Mouse (Mus musculus): ENCODE measurements around the gene Wnt10b. TPM values are rescaled to one million over a fixed set of nuclear protein-coding genes. Genes with fewer than 3 reads are reported as not detected.

Wnt10b gene
- total and polyA plus RNA-seq, 2 experiments from 2014 or later, result 1.4 TPM; not detected in 1

DNA sequence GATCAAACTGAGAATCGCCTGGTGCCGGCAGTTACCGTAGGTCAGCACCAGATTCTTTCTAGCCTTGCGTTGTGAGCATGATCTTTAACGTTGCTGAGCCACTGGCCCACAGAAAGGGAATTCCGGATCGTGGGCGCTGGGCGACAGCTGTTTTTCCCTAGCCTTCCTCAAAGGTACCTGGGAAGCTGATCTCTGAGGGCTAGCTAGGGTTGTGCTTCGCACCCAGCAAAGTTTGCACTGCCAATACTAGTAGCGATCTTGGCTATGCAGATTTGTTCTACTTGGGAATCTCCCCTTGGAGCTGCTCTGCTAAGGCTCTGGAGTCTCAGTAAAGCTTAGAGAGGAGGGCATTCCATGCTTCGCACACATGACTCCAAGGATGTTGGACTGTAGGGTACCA lies 13.3 kb upstream of the Wnt10b start:
- no peak for TF ChIP-seq CTCF (IDR thresholded peaks at IDR 0.05; ENCODE audit: low read depth)
- no peaks in the 10 kb centered on the region for H3K9me3 ChIP-seq (ENCODE audit: low read length)
- H3K27ac ChIP-seq, result no peak overlapping the region
- H3K4me2 ChIP-seq (ENCODE audit: low read depth, low read length), result peak overlapping the region; percentile 16; the same call in 1 of the 2 replicates
- H3K4me1 ChIP-seq (ENCODE audit: insufficient read depth, low read length), result 0 out of 2 replicates have a peak, but pooled peaks cover 7% of the 10 kb centered on the region
- no peak overlapping the region for H3K9ac ChIP-seq (replicated peaks; ENCODE audit: low read length)
- H3K36me3 ChIP-seq (ENCODE audit: insufficient read depth, low read length), result no peaks in the 10 kb centered on the region
- H3K27me3 ChIP-seq (ENCODE audit: insufficient read depth, low read length), result peaks cover 77% of the 10 kb centered on the region
- WGBS, result 1% methylated on average over 12 of the region's 12 CpGs
- peak overlapping the region; percentile 18; the same call in 1 of the 2 replicates for H3K4me3 ChIP-seq (ENCODE audit: low read length)
- ATAC-seq (no peak), DNase-seq (ENCODE audit: low spot score) (no peak)

DNA sequence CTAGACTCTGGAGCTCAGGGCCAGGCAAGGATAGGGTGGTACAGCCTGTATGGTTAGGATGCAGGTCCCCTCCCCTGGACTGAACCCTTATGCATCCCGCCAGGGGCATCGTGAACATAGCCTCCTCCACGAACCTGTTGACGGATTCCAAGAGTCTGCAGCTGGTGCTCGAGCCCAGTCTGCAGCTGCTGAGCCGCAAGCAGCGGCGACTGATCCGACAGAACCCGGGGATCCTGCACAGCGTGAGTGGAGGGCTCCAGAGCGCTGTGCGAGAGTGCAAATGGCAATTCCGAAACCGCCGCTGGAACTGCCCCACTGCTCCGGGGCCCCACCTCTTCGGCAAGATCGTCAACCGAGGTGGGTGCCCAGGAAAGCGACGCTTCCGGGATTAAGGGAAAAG lies 12.8 kb upstream of the Wnt10b start:
- H3K9ac ChIP-seq (replicated peaks; ENCODE audit: low read length), result no peak overlapping the region
- no peaks in the 10 kb centered on the region for H3K36me3 ChIP-seq (ENCODE audit: insufficient read depth, low read length)
- peaks cover 73% of the 10 kb centered on the region for H3K27me3 ChIP-seq (ENCODE audit: insufficient read depth, low read length)
- DNase-seq (ENCODE audit: low spot score) (no peak), ATAC-seq (no peak)
- peak overlapping the region; percentile 18; the same call in 1 of the 2 replicates for H3K4me3 ChIP-seq (ENCODE audit: low read length)
- WGBS, result under 1% methylated on average over 23 of the region's 23 CpGs
- H3K4me1 ChIP-seq (ENCODE audit: insufficient read depth, low read length), result 0 out of 2 replicates have a peak, but pooled peaks cover 7% of the 10 kb centered on the region
- no peak overlapping the region for H3K27ac ChIP-seq
- peak overlapping the region; percentile 16; the same call in 1 of the 2 replicates for H3K4me2 ChIP-seq (ENCODE audit: low read depth, low read length)
- no peak for TF ChIP-seq CTCF (IDR thresholded peaks at IDR 0.05; ENCODE audit: low read depth)
- H3K9me3 ChIP-seq (ENCODE audit: low read length), result no peaks in the 10 kb centered on the region

DNA sequence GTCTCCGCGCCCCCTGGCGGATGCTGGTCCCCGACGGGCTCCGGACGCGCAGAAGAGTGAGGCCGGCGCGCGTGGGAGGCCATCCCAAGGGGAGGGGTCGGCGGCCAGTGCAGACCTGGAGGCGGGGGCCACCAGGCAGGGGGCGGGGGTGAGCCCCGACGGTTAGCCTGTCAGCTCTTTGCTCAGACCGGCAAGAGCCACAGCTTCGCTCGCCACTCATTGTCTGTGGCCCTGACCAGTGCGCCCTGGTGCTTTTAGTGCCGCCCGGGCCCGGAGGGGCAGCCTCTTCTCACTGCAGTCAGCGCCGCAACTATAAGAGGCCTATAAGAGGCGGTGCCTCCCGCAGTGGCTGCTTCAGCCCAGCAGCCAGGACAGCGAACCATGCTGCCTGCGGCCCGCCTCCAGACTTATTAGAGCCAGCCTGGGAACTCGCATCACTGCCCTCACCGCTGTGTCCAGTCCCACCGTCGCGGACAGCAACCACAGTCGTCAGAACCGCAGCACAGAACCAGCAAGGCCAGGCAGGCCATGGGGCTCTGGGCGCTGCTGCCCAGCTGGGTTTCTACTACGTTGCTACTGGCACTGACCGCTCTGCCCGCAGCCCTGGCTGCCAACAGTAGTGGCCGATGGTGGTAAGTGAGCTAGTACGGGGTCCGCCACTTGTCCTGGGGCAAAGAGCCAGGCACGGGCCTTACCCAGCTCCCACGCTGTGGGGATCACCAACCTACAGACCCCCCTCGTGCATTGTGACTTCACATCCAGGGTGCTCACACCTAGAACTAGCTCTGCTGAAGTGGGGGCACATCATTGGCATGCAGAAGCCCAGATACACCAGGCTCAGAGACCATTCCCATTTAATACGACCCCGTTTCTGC lies 11.9 kb upstream of the Wnt10b start, which contains the start of gene Wnt1:
Gene Wnt1, plus strand, starts transcription at position 197 of the 875 bp plus-strand sequence.
- peak within 1 kb of the TSS; percentile 16; the same call in 1 of the 2 replicates for H3K4me2 ChIP-seq (ENCODE audit: low read depth, low read length)
- no peaks in the 10 kb centered on the region for H3K9me3 ChIP-seq (ENCODE audit: low read length)
- H3K36me3 ChIP-seq (ENCODE audit: insufficient read depth, low read length), result no peaks in the 10 kb centered on the region
- ATAC-seq (no peak), DNase-seq (ENCODE audit: low spot score) (peak; percentile 35)
- no peak within 1 kb of the TSS for H3K27ac ChIP-seq
- peaks cover 65% of the 10 kb centered on the region for H3K27me3 ChIP-seq (ENCODE audit: insufficient read depth, low read length)
- H3K4me3 ChIP-seq (ENCODE audit: low read length), result peak within 1 kb of the TSS; percentile 18
- 0 out of 2 replicates have a peak, but pooled peaks cover 7% of the 10 kb centered on the region for H3K4me1 ChIP-seq (ENCODE audit: insufficient read depth, low read length)
- WGBS, result 1% methylated on average over 42 of the region's 51 CpGs
- no peak within 1 kb of the TSS for H3K9ac ChIP-seq (replicated peaks; ENCODE audit: low read length)
- peak; percentile 64; the same call in 1 of the 2 replicates for TF ChIP-seq CTCF (IDR thresholded peaks at IDR 0.05; ENCODE audit: low read depth)

DNA sequence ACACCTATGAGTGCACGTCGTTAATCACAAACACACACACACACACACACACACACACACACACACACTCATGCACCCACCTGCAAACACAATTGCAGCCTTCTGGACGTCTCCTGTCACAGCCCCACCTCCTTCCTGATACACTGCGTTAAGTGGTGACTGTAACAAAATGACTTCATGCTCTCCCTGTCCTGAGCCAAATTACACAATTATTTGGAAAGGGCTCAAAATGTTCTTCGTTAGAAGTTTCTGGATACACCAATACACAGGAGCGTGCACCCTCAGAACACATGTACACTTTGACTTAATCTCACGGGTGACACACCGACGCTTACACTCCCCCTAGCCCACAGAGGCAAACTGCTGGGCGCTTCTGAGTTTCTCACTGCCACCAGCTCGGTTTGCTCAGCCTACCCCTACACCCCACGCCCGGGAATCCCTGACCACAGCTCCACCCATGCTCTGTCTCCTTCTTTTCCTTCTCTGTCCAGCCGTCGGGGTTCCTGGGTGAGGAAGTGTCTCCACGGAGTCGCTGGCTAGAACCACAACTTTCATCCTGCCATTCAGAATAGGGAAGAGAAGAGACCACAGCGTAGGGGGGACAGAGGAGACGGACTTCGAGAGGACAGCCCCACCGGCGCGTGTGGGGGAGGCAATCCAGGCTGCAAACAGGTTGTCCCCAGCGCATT lies 11.2 kb upstream of the Wnt10b start:
- Histone ChIP-seq H3K4me3 (ENCODE audit: low read length) (peak overlapping the region; percentile 3; the same call in 1 of the 2 replicates), H3K4me1 (ENCODE audit: insufficient read depth, low read length) (0 out of 2 replicates have a peak, but pooled peaks cover 7% of the 10 kb centered on the region), H3K9ac (replicated peaks; ENCODE audit: low read length) (no peak overlapping the region), H3K27me3 (ENCODE audit: insufficient read depth, low read length) (peaks cover 58% of the 10 kb centered on the region), H3K27ac (no peak overlapping the region), H3K36me3 (ENCODE audit: insufficient read depth, low read length) (no peaks in the 10 kb centered on the region), H3K4me2 (ENCODE audit: low read depth, low read length) (no peak overlapping the region), H3K9me3 (ENCODE audit: low read length) (no peaks in the 10 kb centered on the region)
- no peak; the same call in 1 of the 2 replicates for TF ChIP-seq CTCF (IDR thresholded peaks at IDR 0.05; ENCODE audit: low read depth)
- DNase-seq (ENCODE audit: low spot score) (no peak), ATAC-seq (no peak)
- WGBS, result 10% methylated on average over 24 of the region's 24 CpGs

DNA sequence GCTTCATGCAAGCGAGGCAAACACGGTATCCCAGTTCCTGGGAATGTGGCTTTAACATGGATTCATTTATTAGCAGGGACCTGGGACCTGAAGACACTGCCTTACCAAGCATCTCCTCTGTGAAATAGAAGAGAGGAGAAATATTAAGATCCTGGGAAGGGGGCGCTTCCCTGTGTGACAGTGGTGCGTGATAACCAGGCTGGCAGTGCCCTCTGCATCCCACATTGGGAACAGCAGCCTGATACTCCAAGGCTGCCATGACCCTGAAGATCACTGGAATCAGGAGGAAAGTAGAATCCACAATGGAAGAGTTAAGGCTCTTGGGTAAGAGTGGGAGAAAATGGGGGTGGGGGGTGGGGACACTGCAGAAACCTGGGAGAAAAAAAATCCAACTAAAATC lies 10.0 kb upstream of the Wnt10b start:
- peaks cover 48% of the 10 kb centered on the region for H3K27me3 ChIP-seq (ENCODE audit: insufficient read depth, low read length)
- ATAC-seq, result peak; percentile 55
- H3K4me1 ChIP-seq (ENCODE audit: insufficient read depth, low read length), result 0 out of 2 replicates have a peak, but pooled peaks cover 7% of the 10 kb centered on the region
- WGBS, result 32% methylated on average over 4 of the region's 4 CpGs
- H3K9me3 ChIP-seq (ENCODE audit: low read length), result no peaks in the 10 kb centered on the region
- no peaks in the 10 kb centered on the region for H3K36me3 ChIP-seq (ENCODE audit: insufficient read depth, low read length)
- no peak overlapping the region for H3K4me2 ChIP-seq (ENCODE audit: low read depth, low read length)
- TF ChIP-seq CTCF (IDR thresholded peaks at IDR 0.05; ENCODE audit: low read depth), result peak; percentile 84
- no peak overlapping the region for H3K27ac ChIP-seq
- no peak overlapping the region for H3K4me3 ChIP-seq (ENCODE audit: low read length)
- DNase-seq (ENCODE audit: low spot score), result peak; percentile 79
- no peak overlapping the region for H3K9ac ChIP-seq (replicated peaks; ENCODE audit: low read length)

DNA sequence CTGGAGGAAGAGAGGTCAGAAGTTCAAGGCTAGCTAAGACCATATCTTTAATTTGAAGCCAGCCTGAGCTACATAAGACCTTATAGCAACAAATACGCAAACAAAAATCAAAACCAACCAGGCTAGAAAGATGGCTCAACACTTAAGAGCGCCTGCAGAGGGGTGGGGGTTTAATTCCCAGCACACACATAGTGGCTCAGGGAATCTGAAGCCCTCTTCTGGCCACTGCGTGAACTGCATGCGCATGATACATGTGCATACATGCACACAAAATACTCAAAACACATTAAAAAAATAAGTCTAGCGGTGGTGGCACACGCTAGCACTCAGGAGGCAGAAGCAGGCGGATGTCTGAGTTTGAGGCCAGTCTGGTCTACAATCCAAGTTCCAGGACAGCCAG lies 7.8 kb upstream of the Wnt10b start:
- 45% methylated on average over 7 of the region's 7 CpGs for WGBS
- H3K27ac ChIP-seq, result no peak overlapping the region
- DNase-seq (ENCODE audit: low spot score) (peak; percentile 51), ATAC-seq (no peak)
- H3K4me1 ChIP-seq (ENCODE audit: insufficient read depth, low read length), result 0 out of 2 replicates have a peak, but pooled peaks cover under 1% of the 10 kb centered on the region
- H3K9ac ChIP-seq (replicated peaks; ENCODE audit: low read length), result no peak overlapping the region
- TF ChIP-seq CTCF (IDR thresholded peaks at IDR 0.05; ENCODE audit: low read depth), result peak; percentile 73
- no peaks in the 10 kb centered on the region for H3K9me3 ChIP-seq (ENCODE audit: low read length)
- no peak overlapping the region for H3K4me3 ChIP-seq (ENCODE audit: low read length)
- peaks cover 36% of the 10 kb centered on the region for H3K27me3 ChIP-seq (ENCODE audit: insufficient read depth, low read length)
- H3K4me2 ChIP-seq (ENCODE audit: low read depth, low read length), result no peak overlapping the region
- H3K36me3 ChIP-seq (ENCODE audit: insufficient read depth, low read length), result no peaks in the 10 kb centered on the region

All from hindbrain, postnatal 0 days (tissue).